9 mouse cellular contexts compared by ENCODE assay signal in genomic region chr14:75761028-75761805, GRCm38 (mm10). TPM values are rescaled to one million over a fixed set of nuclear protein-coding genes. Genes with fewer than 3 reads are reported as not detected.
DNase-seq lines count a peak whose midpoint lies in the region; ATAC-seq and TF ChIP-seq lines count a peak whose summit lies in the region.
"Had no signal": no experiment of that assay in that cellular context is flagged by ENCODE, and none has a peak within 500 bp of the region (broad histone marks: within the 10 kb centered on the region; RNA-seq: fewer than 3 reads in every experiment).

No protein-coding gene starts in this region.

- WGBS in kidney, adult 2 months, result 60% methylated on average over 10 of the region's 10 CpGs
- WGBS in forebrain, postnatal 0 days, result 62% methylated on average over 10 of the region's 10 CpGs
- WGBS in limb, embryonic 11.5 days, result 67% methylated on average over 10 of the region's 10 CpGs

- no peak overlapping the region for H3K27ac ChIP-seq in kidney, adult 2 months (ENCODE audit: insufficient read depth, low read depth, low read length)
- H3K27ac ChIP-seq in ES-Bruce4 (ENCODE audit: insufficient read depth, low read length), result no peak overlapping the region
- no peak overlapping the region for H3K27ac ChIP-seq in forebrain, postnatal 0 days (ENCODE audit: low read depth, low read length)
- H3K27ac ChIP-seq in limb, embryonic 11.5 days (replicated peaks; ENCODE audit: low read depth, low read length), result no peak overlapping the region

- peak; percentile 56; the same call in 1 of the 2 replicates for ATAC-seq in forebrain, postnatal 0 days
- no peak for ATAC-seq in limb, embryonic 11.5 days (ENCODE audit: insufficient number of reproducible peaks, low FRiP score, low TSS enrichment, low read depth)
- ATAC-seq in monocyte, adult 5-6 weeks (replicated peaks; ENCODE audit: insufficient number of reproducible peaks, low FRiP score, low TSS enrichment, poor library complexity, severe bottlenecking), result peak; percentile 69; the same call in 1 of the 2 replicates

- no peak overlapping the region for H3K9ac ChIP-seq in ES-Bruce4 (ENCODE audit: low read depth, poor library complexity, severe bottlenecking)
- no peak overlapping the region for H3K9ac ChIP-seq in forebrain, postnatal 0 days
- H3K9ac ChIP-seq in limb, embryonic 11.5 days (ENCODE audit: low read length), result no peak overlapping the region

- no peaks in the 10 kb centered on the region for H3K27me3 ChIP-seq in kidney, adult 2 months (replicated peaks; ENCODE audit: control insufficient read depth, insufficient read depth, low read length)
- H3K27me3 ChIP-seq in ES-Bruce4 (ENCODE audit: control insufficient read depth, insufficient read depth, low read length, poor library complexity, severe bottlenecking), result no peaks in the 10 kb centered on the region
- H3K27me3 ChIP-seq in forebrain, postnatal 0 days (ENCODE audit: insufficient read depth, low read length), result no peaks in the 10 kb centered on the region
- H3K27me3 ChIP-seq in limb, embryonic 11.5 days (ENCODE audit: control insufficient read depth, insufficient read depth, low read length), result no peaks in the 10 kb centered on the region

- H3K4me2 ChIP-seq in forebrain, postnatal 0 days (ENCODE audit: low read depth), result no peak overlapping the region
- no peak overlapping the region for H3K4me2 ChIP-seq in limb, embryonic 11.5 days (ENCODE audit: low read depth, severe bottlenecking)

- no peak for TF ChIP-seq POLR2A in kidney, adult 2 months (IDR thresholded peaks at IDR 0.05; ENCODE audit: low read depth, low read length)
- no peak for TF ChIP-seq POLR2A in ES-Bruce4 (IDR thresholded peaks at IDR 0.05; ENCODE audit: insufficient read depth, low read length)

- H3K4me3 ChIP-seq in kidney, adult 2 months (ENCODE audit: insufficient read depth, low read depth, low read length), result no peak overlapping the region
- H3K4me3 ChIP-seq in ES-Bruce4 (ENCODE audit: low read depth, low read length), result no peak overlapping the region
- no peak overlapping the region for H3K4me3 ChIP-seq in forebrain, postnatal 0 days (ENCODE audit: low read depth, low read length)
- H3K4me3 ChIP-seq in limb, embryonic 11.5 days (ENCODE audit: low read depth, low read length), result no peak overlapping the region
- H3K4me3 ChIP-seq: erythroblast, embryonic 14.5 days had no signal

- DNase-seq in kidney, adult 2 months, result peak; percentile 65
- DNase-seq in kidney, adult 11 months, result no peak
- DNase-seq in c-Kit-negative CD71-positive TER-119-positive erythroid progenitor cells, embryonic 14.5 days (ENCODE audit: low read depth, low spot score), result peak; percentile 52
- peak; percentile 70 for DNase-seq in forebrain, postnatal 0 days
- DNase-seq in limb, embryonic 11.5 days (ENCODE audit: low spot score), result peak; percentile 56
- no peak for DNase-seq in testis, postnatal 14 days (ENCODE audit: low spot score)

- no peak for TF ChIP-seq EP300 in ES-Bruce4 (IDR thresholded peaks at IDR 0.05; ENCODE audit: insufficient read depth, low read depth, low read length)

- H3K4me1 ChIP-seq in kidney, adult 2 months (ENCODE audit: control insufficient read depth, insufficient read depth, low read length), result no peaks in the 10 kb centered on the region
- H3K4me1 ChIP-seq in ES-Bruce4 (ENCODE audit: control insufficient read depth, insufficient read depth, low read length), result no peaks in the 10 kb centered on the region
- no peaks in the 10 kb centered on the region for H3K4me1 ChIP-seq in forebrain, postnatal 0 days (ENCODE audit: insufficient read depth)
- H3K4me1 ChIP-seq in limb, embryonic 11.5 days (ENCODE audit: control insufficient read depth, insufficient read depth, low read length), result no peaks in the 10 kb centered on the region

- TF ChIP-seq CTCF in kidney, adult 2 months (conservative IDR thresholded peaks at IDR 0.05; ENCODE audit: insufficient read depth, insufficient read length, low read depth, low read length), result peak; percentile 74
- TF ChIP-seq CTCF in ES-Bruce4 (IDR thresholded peaks at IDR 0.05; ENCODE audit: low read depth, low read length), result peak; percentile 33
- peak; percentile 72 for TF ChIP-seq CTCF in forebrain, postnatal 0 days (IDR thresholded peaks at IDR 0.05; ENCODE audit: low read depth)

- H3K9me3 ChIP-seq in ES-Bruce4 (replicated peaks; ENCODE audit: control insufficient read depth, insufficient read depth, low read length, poor library complexity, severe bottlenecking), result no peaks in the 10 kb centered on the region
- no peaks in the 10 kb centered on the region for H3K9me3 ChIP-seq in forebrain, postnatal 0 days (ENCODE audit: low read length)
- H3K9me3 ChIP-seq in limb, embryonic 11.5 days (ENCODE audit: control insufficient read depth, low read length), result no peaks in the 10 kb centered on the region

- H3K36me3 ChIP-seq in kidney, adult 2 months (ENCODE audit: control insufficient read depth, insufficient read depth, low read length), result peaks cover 7% of the 10 kb centered on the region; the same call in 1 of the 2 replicates
- H3K36me3 ChIP-seq in ES-Bruce4 (ENCODE audit: control insufficient read depth, insufficient read depth, low read length, poor library complexity, severe bottlenecking), result peaks cover 9% of the 10 kb centered on the region
- H3K36me3 ChIP-seq in forebrain, postnatal 0 days (ENCODE audit: insufficient read depth), result peaks cover 14% of the 10 kb centered on the region
- H3K36me3 ChIP-seq in limb, embryonic 11.5 days (ENCODE audit: control insufficient read depth, insufficient read depth, low read length), result no peaks in the 10 kb centered on the region; the same call in 1 of the 2 replicates

RNA-seq across cellular contexts. Expression of gene Cog3, which starts 6.9 kb away (rescaled TPM):
- 7.8 and 10.0 TPM in 2 replicates for polyA plus RNA-seq in kidney, adult 2 months (2012; rRNA removed)
- polyA plus RNA-seq in ES-Bruce4 (2011; ENCODE audit: insufficient read depth, insufficient read length, low read depth, missing spikeins), result 24.6 and 25.5 TPM in 2 replicates
- 29.7 and 29.9 TPM in 2 replicates for total RNA-seq in forebrain, postnatal 0 days (2014; rRNA removed)
- polyA plus RNA-seq in forebrain, postnatal 0 days (2015; fragmentation: Nextera tagmentation; extraction: Ambion mirVana), result 9.0 and 11.6 TPM in 2 replicates
- 25.0 and 27.9 TPM in 2 replicates for polyA plus RNA-seq in limb, embryonic 11.5 days (2014; fragmentation: Nextera tagmentation; extraction: Ambion mirVana)
- 30.0 to 44.2 TPM (median 41.3 TPM) in 3 replicates for total RNA-seq in monocyte, adult 5-6 weeks (2017)

RNA-seq across cellular contexts. Expression of gene Slc25a30, which starts 25.6 kb away (rescaled TPM):
- polyA plus RNA-seq in kidney, adult 2 months (2012; rRNA removed), result 26.3 and 29.6 TPM in 2 replicates
- polyA plus RNA-seq in ES-Bruce4 (2011; ENCODE audit: insufficient read depth, insufficient read length, low read depth, missing spikeins), result 70.6 and 73.3 TPM in 2 replicates
- 20.1 and 27.4 TPM in 2 replicates for total RNA-seq in forebrain, postnatal 0 days (2014; rRNA removed)
- 4.7 and 7.0 TPM in 2 replicates for polyA plus RNA-seq in forebrain, postnatal 0 days (2015; fragmentation: Nextera tagmentation; extraction: Ambion mirVana)
- polyA plus RNA-seq in limb, embryonic 11.5 days (2014; fragmentation: Nextera tagmentation; extraction: Ambion mirVana), result 6.3 and 6.9 TPM in 2 replicates
- 22.8 to 36.1 TPM (median 24.3 TPM) in 3 replicates for total RNA-seq in monocyte, adult 5-6 weeks (2017)

Comparison
In these comparisons a context has a peak if more than half of its experiments do, and no peak if none do; other contexts are left out.
1. DNase-seq: peak in kidney, adult 2 months (single experiment), c-Kit-negative CD71-positive TER-119-positive erythroid progenitor cells, embryonic 14.5 days (single experiment), forebrain, postnatal 0 days (single experiment) and limb, embryonic 11.5 days (single experiment); none in kidney, adult 11 months (single experiment) and testis, postnatal 14 days (single experiment).
2. Peak in every context shown above with its lines, with median percentiles within 50 percentile points of each other: CTCF ChIP-seq.